Mouse (Mus musculus) CD4-positive, CD25-positive, alpha-beta regulatory T cell, adult 4 months (primary cell): ENCODE data around the gene Megf11. TPM values are rescaled to one million over a fixed set of nuclear protein-coding genes. Genes with fewer than 3 reads are reported as not detected.

ENCODE experiments used
- ATAC-seq: one replicate; pipeline ENCODE4 v1.8.0; 2017
- polyA plus RNA-seq, 2 experiments: library from polyadenylated mRNA; unstranded; fragments of 100-300 nt; shearing (Covaris generic); gene quantifications; one replicate each; pipeline ENCODE4 v1.2.1; 2017

Gene Megf11
- polyA plus RNA-seq, 2 experiments from 2014 or later, result 0.11 to 0.36 TPM

DNA sequence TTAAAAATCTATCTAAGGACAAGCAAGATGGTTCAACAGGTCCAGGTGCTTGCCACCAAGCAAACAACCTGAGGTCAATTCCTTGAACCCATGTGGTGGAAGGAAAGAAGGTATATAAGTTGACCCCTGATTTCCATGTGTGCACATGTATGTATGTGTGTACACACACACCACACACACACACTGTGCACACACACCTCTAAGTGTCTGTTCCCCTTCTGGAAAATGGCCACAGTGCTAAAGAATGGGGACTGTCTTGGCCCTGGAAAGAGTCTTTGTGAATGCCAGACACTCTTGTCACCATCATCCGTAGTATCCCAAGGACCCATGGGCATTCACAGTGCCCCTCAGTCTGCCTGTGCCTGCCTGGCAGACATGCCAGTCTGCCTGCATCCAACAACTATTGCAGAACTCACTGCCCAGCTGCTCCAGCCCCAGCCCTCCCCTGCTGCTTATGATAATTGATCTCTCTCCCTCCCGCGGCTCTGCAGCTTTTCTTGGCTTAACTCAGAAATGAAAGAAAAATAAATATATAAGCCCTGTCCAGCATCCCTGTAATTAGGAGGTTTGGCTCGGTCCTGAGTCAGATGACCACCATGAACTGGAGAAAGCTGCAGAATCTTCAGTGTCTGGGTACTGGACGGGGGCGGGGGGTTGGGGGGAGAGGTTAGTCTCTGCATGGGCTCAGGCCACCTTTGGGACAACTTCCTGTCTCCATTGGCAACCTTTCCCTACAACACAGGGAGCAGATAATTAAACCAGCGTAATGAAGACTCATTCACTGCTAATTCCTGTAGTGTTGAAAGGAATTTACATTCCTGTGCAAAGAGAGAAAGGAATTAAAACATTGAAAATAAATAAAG is 226.9 kb downstream of the Megf11 start:
- no peak for ATAC-seq

DNA sequence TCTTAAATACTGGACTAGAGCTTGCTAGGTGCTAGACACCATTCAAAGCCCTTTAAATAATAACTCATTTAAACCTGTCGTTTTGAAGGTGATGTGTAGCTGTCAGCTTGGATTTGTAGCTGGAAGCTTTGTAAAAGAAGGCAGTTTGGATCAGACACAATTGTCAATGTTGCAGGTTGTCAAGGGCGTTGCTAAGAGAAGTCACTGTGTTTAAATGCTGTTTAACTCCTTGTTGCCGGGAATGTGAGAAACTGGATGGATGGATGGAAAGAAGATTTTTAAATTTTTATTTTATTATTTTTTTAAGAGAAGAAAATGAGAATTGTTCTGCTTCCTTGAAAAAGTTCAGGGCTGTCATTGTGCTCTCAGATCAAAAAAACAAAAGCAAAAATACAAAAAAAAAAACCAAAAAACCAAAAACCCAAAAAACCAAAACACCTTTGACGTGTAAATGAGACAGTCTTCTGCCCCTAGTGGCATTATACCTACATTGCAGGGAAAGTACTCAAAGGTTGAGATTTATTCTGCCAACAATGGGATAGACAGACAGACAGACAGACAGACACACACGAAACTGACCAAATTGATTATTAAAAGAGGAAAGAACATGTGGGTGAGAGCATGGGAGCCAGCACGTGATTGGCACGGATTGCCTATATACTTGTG is 227.7 kb downstream of the Megf11 start:
- ATAC-seq, result no peak

DNA sequence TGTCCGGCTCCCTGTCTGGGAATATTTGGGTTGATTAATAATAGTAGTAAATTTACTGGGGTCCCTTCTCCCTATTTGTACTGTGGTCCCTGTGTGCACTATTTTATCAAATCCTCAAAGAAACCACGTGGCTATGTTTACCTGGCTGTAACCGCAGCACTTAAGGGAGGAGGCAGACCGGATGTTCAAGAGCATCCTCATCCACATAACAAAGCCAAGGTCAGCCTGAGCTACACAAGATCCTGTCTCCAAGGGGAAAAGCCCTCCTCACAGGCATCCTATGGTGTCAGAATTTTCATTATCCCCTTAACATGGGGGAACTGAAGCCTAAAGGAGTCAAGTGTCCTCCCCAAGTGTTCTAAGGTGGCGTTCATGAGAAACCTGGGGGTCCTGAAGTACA is 232.0 kb downstream of the Megf11 start:
- ATAC-seq, result no peak

DNA sequence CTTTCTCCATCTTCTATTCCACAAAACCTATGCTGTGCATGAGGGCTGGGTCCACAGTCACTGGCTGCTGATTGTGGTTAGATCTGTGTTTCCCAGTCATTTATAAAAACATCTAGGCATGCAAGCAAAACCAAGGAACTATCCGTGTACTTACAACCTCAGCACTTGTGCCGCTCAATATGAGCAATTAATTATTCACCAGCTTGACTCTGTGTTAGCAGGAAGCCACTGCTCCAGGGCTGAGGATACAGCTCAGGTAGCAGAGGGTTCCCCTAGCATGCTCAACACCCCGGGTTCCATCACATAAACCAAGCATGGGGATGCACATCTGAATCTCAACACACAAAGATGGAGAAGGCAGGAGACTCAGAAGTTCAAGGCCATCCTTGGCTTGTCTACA is 233.0 kb downstream of the Megf11 start:
- ATAC-seq, result no peak

DNA sequence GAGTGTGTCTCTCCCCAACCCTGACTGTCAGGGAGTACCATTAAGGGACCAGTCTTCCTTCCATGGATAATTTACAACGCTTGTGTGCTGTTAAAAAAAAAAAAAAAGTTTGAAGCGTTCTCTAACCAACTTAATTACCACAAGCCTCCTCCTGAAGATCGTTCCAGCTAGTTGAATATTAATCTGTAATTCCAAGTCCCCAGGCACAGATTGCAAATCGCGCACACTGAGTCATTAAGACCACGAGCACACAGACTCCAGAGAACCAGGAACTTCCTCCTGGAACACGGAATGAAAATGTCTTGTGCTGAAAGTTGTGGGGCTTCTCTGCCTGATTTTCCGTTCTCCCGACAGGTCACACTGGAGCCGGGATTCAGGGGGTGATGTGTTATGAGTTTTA is 234.0 kb downstream of the Megf11 start:
- no peak for ATAC-seq

DNA sequence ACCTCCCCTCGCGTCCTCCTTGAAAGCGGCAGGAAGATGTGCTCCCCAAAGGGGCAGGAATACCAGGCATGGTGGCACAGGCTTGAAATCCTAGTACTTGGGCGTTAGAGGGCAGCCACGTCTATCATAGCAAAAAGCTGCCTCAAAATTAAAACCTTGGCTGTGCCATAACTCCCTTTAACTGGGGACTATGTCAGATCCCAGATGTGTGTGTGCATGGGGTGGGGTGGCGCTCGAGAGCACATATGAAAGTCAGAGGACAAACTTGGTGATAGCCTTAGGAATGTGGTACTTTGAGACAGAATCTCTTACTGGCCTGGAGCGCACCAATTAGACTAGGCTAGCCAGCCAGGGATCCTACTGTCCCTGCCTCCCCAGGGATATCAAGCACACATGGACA is 235.2 kb downstream of the Megf11 start:
- no peak for ATAC-seq

DNA sequence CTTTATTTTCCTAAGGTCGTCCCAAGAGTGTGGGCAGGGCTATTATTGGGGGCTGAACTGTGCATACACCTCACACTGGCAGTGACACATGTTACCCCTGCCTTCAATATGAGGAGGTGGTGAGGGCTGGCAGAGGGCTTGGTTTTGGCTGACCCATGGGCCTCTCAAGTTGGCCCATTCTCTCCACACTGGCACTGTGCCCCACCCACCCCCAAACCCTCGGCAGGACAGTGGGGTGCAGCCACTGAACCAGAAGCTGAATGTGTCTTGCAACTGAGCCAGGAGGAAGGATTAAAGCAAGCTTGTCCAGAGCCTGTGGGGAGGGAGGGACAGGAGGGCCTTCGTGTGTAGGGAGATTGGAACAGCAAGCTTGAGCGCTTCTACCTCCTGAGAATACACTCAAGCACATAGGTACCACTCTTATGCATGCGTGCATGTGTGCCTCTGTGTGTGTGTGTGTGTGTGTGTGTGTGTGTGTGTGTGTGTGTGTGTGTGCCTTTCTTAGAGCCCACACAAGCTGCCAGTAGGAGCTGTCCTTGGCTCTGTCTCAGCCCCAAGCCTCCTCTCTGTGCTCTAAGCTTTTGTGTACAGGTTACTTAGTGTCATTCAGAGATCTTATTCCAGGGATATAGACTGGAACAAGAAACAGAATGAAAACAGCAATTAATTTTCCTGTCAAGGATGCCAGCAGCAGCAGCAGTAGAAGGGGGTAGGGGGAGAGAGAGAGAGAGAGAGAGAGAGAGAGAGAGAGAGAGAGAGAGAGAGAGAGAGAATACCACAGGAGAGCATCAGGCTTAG is 236.3 kb downstream of the Megf11 start:
- ATAC-seq, result no peak

DNA sequence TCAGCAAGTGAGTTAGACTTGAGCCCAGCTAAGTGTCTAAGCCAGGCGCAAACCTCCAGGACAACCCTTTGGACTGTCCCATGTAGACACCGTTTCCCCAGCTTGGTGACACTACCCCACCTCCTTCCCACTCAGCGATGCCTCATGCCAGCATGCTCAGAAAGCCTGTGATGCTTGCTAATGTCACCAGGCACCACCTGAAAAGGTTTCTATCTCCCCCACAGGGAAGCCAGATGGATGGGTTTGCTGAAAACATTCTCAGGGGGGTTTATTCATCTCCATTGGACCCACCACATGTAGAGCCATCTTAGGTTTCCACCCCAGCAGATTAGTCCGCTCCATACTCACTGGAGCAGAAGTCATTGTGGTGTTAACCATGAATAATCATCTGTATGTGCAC is 237.9 kb downstream of the Megf11 start:
- no peak for ATAC-seq

DNA sequence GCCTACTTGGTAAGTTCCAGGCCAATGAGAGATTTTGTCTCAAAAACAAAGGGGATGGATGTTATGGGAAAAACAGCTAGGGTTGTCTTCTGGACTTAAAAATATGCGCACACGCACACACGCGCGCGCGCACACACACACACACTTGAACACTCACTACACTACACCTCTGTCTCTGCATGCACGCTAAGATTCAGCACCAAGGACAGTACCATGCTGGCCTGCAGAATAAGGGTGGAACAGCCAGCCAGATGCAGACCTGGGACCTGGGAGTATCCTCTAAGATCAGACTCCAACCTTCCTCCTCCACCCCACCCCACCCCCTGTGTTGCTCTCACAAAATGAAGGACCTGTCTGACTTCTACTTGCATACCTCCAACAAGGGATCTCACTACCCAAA is 239.1 kb downstream of the Megf11 start:
- ATAC-seq, result no peak

DNA sequence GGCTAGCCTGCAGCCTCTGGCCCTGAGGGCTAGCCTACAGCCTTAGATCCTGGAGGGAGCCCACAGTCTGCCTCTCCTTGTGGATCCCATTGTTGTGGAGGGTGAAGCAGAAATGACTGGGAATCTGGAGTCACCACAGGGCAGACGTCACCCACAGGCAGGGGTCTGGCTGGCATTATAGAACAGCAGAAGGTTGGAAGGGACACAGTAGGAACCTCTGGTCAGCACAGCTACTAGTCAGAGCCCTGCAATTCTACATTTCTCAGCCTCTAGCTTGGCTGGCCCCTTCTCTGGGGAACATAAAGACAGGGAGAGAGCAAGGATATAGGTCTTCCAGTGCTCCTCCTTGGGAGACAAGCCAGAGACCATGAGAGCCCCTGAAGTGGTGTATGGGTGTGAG is 244.4 kb downstream of the Megf11 start:
- no peak for ATAC-seq

DNA sequence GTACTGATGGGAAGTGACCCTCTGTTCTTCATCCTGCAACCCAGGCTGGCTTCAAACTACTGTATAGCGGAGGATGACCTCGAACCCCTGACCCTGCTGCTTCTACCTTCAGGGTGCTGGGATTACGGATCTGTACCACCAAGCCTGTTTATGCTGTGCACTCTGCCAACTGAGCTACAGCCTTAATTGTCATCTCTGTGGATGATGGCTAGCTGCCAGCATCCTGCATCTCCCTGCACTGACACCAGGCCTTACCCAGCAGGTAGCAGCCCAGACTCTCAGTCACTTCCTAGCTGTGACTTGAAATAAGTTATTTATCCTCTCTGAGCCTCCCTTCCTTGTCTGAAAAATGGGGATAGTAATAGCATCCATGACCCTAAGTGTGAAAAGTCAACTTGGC is 247.7 kb downstream of the Megf11 start:
- ATAC-seq, result no peak

DNA sequence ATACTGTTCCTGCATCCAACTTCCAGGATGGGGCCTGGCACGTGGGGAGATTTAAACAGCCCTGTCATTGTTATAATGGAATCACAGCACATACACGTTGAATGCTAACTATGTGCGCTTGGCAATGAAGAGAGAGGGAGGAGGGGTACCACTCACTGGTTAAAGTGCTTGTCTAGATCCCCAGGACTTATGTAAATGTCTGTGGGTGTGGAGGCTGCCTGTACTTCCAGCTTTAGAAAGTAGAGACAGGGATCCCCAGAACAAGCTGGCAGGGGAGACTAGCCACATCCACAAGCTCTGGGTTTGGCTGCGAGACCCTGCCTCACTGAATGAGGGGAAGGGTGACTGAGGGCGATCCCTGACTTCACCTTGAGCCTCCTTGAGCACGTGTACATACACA is 250.7 kb downstream of the Megf11 start:
- no peak for ATAC-seq

DNA sequence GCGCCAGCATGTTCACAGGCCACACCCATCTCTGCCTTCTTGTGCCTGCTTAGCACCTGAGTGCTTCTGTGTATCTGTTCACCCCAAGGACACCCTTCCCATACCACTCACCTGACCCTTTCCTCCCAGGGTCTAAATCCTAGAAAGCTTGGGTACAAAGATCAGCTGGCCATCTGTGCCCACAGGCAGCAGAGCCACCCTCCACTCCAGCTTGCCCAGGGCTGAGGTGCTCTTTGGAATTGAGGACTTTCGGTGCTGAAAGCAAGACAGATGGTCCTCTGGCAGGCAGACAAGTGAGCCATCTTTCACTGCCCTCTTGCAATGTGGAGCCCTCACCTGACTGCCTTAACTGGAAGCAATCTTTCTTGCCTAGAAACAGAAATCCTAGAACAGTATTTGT is 251.5 kb downstream of the Megf11 start:
- ATAC-seq, result no peak

DNA sequence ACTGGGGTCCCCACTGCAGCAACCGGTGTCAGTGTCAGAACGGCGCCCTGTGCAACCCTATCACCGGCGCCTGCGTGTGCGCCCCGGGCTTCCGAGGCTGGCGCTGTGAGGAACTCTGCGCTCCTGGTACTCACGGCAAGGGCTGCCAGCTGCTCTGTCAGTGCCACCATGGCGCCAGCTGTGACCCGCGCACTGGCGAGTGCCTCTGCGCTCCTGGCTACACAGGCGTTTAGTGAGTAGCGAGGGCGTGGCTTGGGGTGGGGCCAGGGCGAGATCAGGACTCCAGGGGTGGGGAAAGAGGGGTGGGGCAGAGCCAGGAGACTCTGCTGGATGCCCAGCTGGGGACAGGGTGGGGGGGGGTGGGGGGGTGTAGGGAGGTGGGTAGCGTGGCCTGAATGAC is 252.8 kb downstream of the Megf11 start:
- no peak for ATAC-seq

DNA sequence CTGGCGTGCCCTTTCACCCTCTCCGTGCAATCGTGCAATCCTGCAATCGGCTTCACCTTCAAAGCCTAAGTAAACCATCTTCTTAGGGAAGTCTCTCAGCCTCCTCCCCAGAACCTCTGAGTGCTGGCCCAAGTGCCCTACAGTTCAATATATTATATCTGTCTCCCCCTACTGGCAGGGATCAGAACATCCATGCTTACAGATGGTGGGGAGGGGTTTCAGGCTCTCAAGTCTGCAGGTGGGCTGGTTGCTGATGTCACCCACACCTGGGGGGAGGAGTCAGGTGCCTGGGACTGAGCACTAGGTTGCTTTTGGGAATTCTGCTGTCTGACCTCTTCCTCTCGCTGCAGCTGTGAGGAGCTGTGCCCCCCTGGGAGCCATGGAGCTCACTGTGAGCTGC is 254.2 kb downstream of the Megf11 start:
- ATAC-seq, result no peak

DNA sequence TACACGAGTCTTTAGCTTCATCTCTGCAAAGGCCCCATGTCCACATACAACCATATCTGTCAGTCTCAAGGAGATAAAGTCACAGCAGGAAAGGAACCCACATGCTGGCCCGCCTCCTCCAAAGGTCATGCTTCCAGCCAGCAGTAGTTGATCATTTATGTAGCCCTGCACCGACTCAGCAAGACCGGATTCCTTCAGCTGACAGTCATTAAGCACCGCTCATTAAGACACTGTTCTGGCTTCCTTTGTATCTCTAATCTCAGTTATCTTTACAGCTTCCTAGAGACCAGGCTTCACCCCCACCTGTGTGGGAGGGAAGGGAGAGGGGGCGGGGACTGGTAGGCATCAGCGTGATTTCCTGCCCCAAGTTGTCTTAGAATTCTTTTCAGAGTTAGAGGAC is 258.7 kb downstream of the Megf11 start:
- no peak for ATAC-seq

DNA sequence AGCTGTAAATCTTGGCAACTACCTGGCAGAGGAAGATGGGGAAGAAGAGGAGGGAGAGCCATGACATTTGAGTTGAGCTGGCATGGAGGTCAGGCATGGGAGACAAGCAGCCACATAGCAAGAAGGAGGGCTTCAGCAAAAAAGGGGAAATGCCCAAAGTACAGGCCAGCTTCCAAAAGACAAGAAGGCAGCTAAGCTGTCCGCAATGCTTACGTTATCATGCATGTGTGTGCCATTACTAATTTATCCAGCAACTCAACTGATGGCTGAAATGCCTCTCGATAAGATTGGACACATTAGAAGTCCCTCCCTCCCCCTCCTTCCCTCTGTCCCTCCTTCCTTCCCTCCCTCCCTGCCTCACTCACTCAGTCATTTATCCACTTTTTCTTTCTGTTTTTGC is 260.0 kb downstream of the Megf11 start:
- ATAC-seq, result no peak

DNA sequence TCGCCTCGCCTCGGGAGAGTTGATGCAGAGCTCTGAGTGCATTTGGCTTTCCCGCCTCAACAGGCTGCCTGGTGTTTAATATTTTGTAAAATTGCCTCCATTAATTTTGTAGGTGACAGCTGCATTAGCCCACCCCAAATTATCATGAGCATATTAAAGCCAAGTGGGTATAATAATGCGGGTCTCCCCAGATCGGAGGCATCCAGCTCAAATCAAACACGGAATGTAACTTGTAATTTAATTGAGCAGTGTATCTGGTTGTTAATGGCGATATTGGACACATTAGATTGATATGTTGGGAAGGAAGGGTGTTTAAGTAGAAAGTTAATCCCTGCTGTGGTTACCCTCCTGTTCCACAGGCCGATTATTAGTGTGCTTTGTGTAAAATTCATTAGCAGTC is 264.0 kb downstream of the Megf11 start:
- no peak for ATAC-seq

DNA sequence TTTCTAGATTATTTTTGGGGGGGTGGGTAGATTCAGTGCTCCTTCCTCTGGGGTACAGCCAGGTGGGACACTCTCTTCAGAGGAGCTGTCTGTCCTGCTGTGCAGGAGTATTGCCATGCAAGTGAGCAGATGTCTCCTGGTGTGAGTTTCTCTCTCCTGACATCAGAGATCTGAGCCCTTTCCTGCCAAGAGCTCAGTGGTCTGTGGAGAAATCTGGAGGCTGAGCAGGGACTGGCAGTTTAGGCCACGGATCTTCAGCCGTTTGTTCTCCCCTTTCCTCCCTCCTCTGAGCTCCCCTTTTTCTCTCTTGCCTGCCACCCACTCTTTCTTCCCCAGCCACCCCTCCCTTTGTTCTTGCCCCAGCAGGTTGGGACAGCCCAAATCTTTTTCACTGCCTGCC is 264.5 kb downstream of the Megf11 start:
- no peak for ATAC-seq

DNA sequence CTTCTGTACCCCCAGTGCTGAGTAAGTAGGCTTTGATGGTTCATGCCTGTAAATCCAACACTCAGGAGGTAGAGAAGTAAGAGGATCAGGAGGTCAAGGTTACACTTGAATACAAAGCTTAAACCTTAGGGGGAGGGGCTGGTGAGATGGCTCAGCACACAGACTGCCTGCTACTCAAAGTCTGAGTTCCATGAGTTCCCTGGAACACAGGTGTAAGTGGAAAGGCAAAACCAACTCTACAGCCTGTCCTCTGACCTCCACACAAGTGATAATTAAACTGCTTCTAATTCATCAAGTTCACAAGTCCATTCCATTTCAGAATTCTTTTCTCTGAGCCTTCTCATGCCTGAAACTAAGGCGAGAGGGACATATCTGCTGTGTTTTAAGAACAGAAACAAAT is 265.8 kb downstream of the Megf11 start:
- ATAC-seq, result no peak

DNA sequence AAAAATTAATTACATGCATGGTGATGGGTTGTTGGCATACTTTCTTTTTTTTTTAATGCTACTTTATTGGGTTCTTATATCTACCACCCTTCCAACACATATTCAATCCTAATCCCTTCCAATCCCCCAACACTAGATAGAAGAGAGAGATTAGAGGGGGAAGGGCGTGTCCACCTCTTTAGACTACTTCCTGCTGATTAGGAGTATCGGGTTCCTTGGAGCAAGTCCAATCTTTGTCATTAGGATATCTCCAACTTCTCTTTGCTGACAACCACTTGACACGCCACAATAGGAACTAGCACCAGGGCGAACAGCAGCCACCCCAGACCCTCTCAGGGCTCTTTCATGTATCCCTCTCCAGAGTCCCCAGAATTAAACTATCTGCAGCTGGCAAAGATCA is 266.3 kb downstream of the Megf11 start:
- ATAC-seq, result no peak

DNA sequence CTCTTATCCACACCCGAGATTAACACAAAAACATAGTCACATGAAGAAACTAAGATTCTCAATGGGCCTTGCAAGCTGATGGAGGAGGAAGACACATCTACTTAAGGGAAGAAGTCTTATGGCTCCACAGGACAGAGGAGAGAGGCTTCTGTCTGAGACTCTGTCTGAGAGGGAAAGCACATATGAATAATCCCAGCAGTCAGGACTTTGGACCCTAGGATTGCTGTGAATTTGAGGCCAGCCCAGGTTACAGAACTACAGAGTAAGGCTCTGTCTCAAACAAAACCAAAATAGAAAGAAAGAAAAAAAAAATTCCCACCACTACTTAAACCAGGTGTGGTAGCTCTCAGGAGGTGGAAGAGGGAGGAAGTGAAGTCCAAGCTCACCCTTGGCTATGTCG is 266.7 kb downstream of the Megf11 start:
- no peak for ATAC-seq

DNA sequence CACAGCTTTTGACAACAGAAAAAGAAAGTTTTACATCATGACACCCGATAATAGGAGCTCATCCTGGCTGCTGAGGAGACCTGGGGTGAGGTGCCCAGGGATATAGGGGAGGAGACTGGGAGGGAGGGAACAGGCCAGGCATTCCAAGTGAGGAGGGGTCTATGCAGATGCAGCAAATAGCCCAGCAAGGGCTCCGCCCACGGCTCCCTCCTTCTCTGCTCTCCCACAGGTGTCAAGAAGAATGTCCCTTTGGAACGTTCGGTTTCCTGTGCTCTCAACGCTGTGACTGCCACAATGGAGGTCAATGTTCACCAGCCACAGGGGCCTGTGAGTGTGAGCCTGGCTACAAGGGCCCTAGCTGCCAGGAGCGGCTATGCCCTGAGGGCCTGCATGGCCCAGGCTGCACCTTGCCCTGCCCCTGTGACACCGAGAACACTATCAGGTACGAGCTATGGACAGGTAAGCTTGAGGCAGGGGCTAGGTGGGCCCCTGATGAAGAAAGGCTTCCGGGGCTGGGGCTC is 267.5 kb downstream of the Megf11 start:
- no peak for ATAC-seq
